In genomic region chr14:31260374-31260773, GRCm38 (mm10) we compare ENCODE assay signal across 1 mouse cellular context.
TF ChIP-seq lines count a peak whose summit lies in the region.

No protein-coding gene starts in this region.

TF ChIP-seq in MEL, 35 proteins besides CTCF, POLR2A, EP300 and RAD21:
- TF ChIP-seq BHLHE40 (IDR thresholded peaks at IDR 0.05; ENCODE audit: borderline replicate concordance, low read depth, low read length) (no peak), POLR2AphosphoS2 (IDR thresholded peaks at IDR 0.05; ENCODE audit: low read length) (peak; percentile 38; the same call in 1 of the 2 replicates), MAZ (IDR thresholded peaks at IDR 0.05; ENCODE audit: low read depth, low read length) (peak; percentile 68; the same call in 1 of the 2 replicates), RCOR1 (IDR thresholded peaks at IDR 0.05; ENCODE audit: low read depth, low read length) (peak; percentile 46; the same call in 1 of the 2 replicates), SIN3A (IDR thresholded peaks at IDR 0.05; ENCODE audit: low read length) (peak; percentile 90), KAT2A (conservative IDR thresholded peaks at IDR 0.05; ENCODE audit: low read depth, low read length) (no peak), TCF12 (IDR thresholded peaks at IDR 0.05; ENCODE audit: low read depth, low read length) (peak; percentile 77), MYB (IDR thresholded peaks at IDR 0.05; ENCODE audit: low read depth, low read length) (peak; percentile 16; the same call in 1 of the 2 replicates), SMC3 (IDR thresholded peaks at IDR 0.05; ENCODE audit: low read depth, low read length) (no peak), JUND (IDR thresholded peaks at IDR 0.05; ENCODE audit: low read depth, low read length) (no peak), MAX (IDR thresholded peaks at IDR 0.05; ENCODE audit: low read length) (peak; percentile 71; the same call in 1 of the 2 replicates), TAL1 (IDR thresholded peaks at IDR 0.05; ENCODE audit: low read length) (peak; percentile 56), GABPA (IDR thresholded peaks at IDR 0.05; ENCODE audit: low read depth, low read length) (no peak), GATA1 (IDR thresholded peaks at IDR 0.05; ENCODE audit: low read depth, low read length) (peak; percentile 90), MXI1 (IDR thresholded peaks at IDR 0.05; ENCODE audit: low read depth, low read length) (peak; percentile 78; the same call in 1 of the 2 replicates), UBTF (IDR thresholded peaks at IDR 0.05; ENCODE audit: borderline replicate concordance, insufficient read depth, low read depth, low read length) (no peak), TBP (IDR thresholded peaks at IDR 0.05; ENCODE audit: low read depth, low read length) (peak; percentile 79), CHD2 (IDR thresholded peaks at IDR 0.05; ENCODE audit: low read length) (0 out of 2 replicates have a peak, but pooled peaks have one; percentile 23), ZKSCAN1 (IDR thresholded peaks at IDR 0.05; ENCODE audit: low read depth, low read length) (no peak), ETS1 (IDR thresholded peaks at IDR 0.05; ENCODE audit: low read depth, low read length) (peak; percentile 93), HCFC1 (IDR thresholded peaks at IDR 0.05; ENCODE audit: low read depth, low read length) (peak; percentile 44; the same call in 1 of the 2 replicates), NELFE (IDR thresholded peaks at IDR 0.05; ENCODE audit: low read depth, low read length) (peak; percentile 48)
TF ChIP-seq in MEL: peak in this region for 15.
